Mouse (Mus musculus) heart, embryonic 14.5 days (tissue): ENCODE data around the gene Satb2. TPM values are rescaled to one million over a fixed set of nuclear protein-coding genes. Genes with fewer than 3 reads are reported as not detected.

Experiments
- microRNA-seq: library from miRNA; unstranded; fragments of <30 nt; microRNA quantifications from one replicate; pipeline ENCODE4, GENCODE M21; 2016
- polyA plus RNA-seq: library from polyadenylated mRNA; unstranded; fragments of >200 nt; fragmentation: Nextera tagmentation; extraction: Ambion mirVana; gene quantifications from 2 replicates; pipeline ENCODE4 v1.2.1, GENCODE M21; 2014

Satb2 gene
- polyA plus RNA-seq, 1 experiment from 2014 or later, result 0.08 TPM

Small RNA genes within 50 kb of the gene (microRNA-seq; reads per million reads assigned to microRNA genes)
- not detected for gene Gm23943
